Mouse (Mus musculus) left cerebral cortex, postnatal 25 days (tissue): ENCODE measurements around the gene Psmf1. TPM values are rescaled to one million over a fixed set of nuclear protein-coding genes. Genes with fewer than 3 reads are reported as not detected.

ENCODE experiments used
- DNase-seq, 2 experiments: peaks; one replicate each; pipeline ENCODE4 v3.0.0; 2022; ENCODE audit warnings: low spot score in 2 of 2, mixed read lengths in 1 of 2
- intact Hi-C: fragments of 180-260 bp; cut with DNase I; formaldehyde crosslinking; loops from one replicate; pipeline ENCODE4 v1.15.1; 2025
- total RNA-seq, 2 experiments: library from RNA; stranded (reverse); gene quantifications; 2 replicates each; pipeline ENCODE4 v1.2.3; 2021

Psmf1 gene
- total RNA-seq: 10 to 100 TPM; 39.0 to 42.2 TPM

- no peak for DNase-seq
- intact Hi-C loops: no loop called here
Observed at GRCm38 (mm10) chr2:151743845-151744244, at the start of gene Psmf1. Gene Psmf1, minus strand, starts transcription at chr2:151744186.

- no peak for DNase-seq
- intact Hi-C loops: no loop called here
Observed at GRCm38 (mm10) chr2:151791156-151791555, 47.2 kb upstream of the Psmf1 start.

GRCm38 (mm10) chr2:151790169-151790568 is 46.2 kb upstream of the Psmf1 start:
- no peak for DNase-seq
- intact Hi-C loops: no loop called here

GRCm38 (mm10) chr2:151788221-151788977 is 44.4 kb upstream of the Psmf1 start:
- DNase-seq: no peak
- intact Hi-C loops: no loop called here

GRCm38 (mm10) chr2:151783493-151783892 is 39.5 kb upstream of the Psmf1 start:
- no peak for DNase-seq
- intact Hi-C loops: no loop called here

GRCm38 (mm10) chr2:151777366-151777765 is 33.4 kb upstream of the Psmf1 start:
- no peak for DNase-seq
- intact Hi-C loops: no loop called here

- intact Hi-C loops: no loop called here
Observed at GRCm38 (mm10) chr2:151773476-151773875, 29.5 kb upstream of the Psmf1 start.

GRCm38 (mm10) chr2:151772169-151772568 is 28.2 kb upstream of the Psmf1 start:
- no peak for DNase-seq
- intact Hi-C loops: no loop called here

More at GRCm38 (mm10) chr2:151773476-151773875, 29.5 kb upstream of the Psmf1 start:
- peak in 1 of 2 experiments; percentile 52 for DNase-seq

GRCm38 (mm10) chr2:151764557-151764956 is 20.6 kb upstream of the Psmf1 start:
- intact Hi-C loops: no loop called here
- no peak for DNase-seq

- intact Hi-C loops: loop anchor here (5.0 kb wide), 1 partner anchor 248 kb away; no protein-coding TSS in a partner anchor
- DNase-seq: no peak
Observed at GRCm38 (mm10) chr2:151758806-151759353, 14.9 kb upstream of the Psmf1 start.

GRCm38 (mm10) chr2:151757451-151757850 is 13.5 kb upstream of the Psmf1 start:
- intact Hi-C loops: loop anchor here (5.0 kb wide), 1 partner anchor 250 kb away; no protein-coding TSS in a partner anchor
- DNase-seq: no peak

GRCm38 (mm10) chr2:151756277-151757061 is 12.5 kb upstream of the Psmf1 start:
- intact Hi-C loops: loop anchor here (5.0 kb wide), 1 partner anchor 251 kb away; no protein-coding TSS in a partner anchor
- DNase-seq: no peak

GRCm38 (mm10) chr2:151751330-151751729 is 7.3 kb upstream of the Psmf1 start:
- intact Hi-C loops: loop anchor here (5.0 kb wide), 1 partner anchor 241 kb away; no protein-coding TSS in a partner anchor
- DNase-seq: no peak

GRCm38 (mm10) chr2:151747847-151748705 is 4.1 kb upstream of the Psmf1 start:
- intact Hi-C loops: loop anchor here (1.0 kb wide), 1 partner anchor 118 kb away; no protein-coding TSS in a partner anchor
- DNase-seq: peak; percentile 68 to 84

- intact Hi-C loops: no loop called here
- no peak for DNase-seq
Observed at GRCm38 (mm10) chr2:151742850-151743679, 921 bp downstream of the Psmf1 start.

GRCm38 (mm10) chr2:151742084-151742483 is 1.9 kb downstream of the Psmf1 start:
- DNase-seq: no peak
- intact Hi-C loops: no loop called here

- intact Hi-C loops: loop anchor here (1.0 kb wide), 1 partner anchor 247 kb away; the partner anchor contains the start of gene Nsfl1c
- DNase-seq: peak; percentile 92 to 94
Observed at GRCm38 (mm10) chr2:151740741-151741526, 3.1 kb downstream of the Psmf1 start.

GRCm38 (mm10) chr2:151739505-151739904 is 4.5 kb downstream of the Psmf1 start:
- intact Hi-C loops: no loop called here
- DNase-seq: no peak
